Mouse (Mus musculus): ENCODE results near the gene Fyn.

DNA sequence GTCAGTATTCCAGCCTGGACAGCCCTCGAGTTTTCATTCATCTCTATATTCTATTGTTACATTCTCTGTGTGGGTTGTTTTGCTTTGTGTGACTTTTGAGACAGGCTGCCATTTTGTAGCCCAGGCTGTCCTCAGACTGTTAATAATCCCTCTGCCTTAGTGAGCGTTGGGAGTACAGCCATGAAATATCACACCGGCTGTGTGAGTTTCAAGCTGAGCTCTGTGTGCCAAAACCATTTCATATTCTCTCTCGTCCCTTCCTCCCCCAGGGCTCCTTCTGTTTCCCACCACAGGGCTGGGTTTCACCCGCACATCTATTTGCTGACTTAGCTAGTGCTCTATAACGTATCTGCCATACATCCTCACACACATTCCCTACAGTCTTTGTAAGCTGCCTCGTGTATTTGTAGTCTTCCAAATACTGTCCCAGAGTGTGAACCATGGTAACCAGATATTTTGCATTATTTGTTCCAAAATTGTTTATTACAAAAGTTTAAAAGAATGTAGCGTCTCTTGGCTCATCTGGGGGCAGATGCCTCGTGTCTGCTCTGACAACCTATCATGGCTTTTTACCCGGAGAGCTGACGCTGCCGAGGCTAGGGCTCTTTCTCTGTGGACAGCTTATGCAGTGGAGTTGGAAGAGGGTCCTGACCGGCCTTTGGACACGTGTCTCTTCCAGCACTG, 144.1 kb downstream of the Fyn start:
- TF ChIP-seq POLR2A (IDR thresholded peaks at IDR 0.05; ENCODE audit: extremely low read depth, insufficient read depth, low read length) (no peak), CTCF (IDR thresholded peaks at IDR 0.05; ENCODE audit: low read depth, low read length) (no peak)
